Mouse (Mus musculus) limb, embryonic 15.5 days (tissue): ENCODE results near the gene Dnajb13. TPM values are rescaled to one million over a fixed set of nuclear protein-coding genes. Genes with fewer than 3 reads are reported as not detected.

Experiments used
- ATAC-seq: fragments of 200-750 bp; cut with Nextera tagmentation; 2 replicates; pipeline ENCODE4 v1.8.0; 2017; ENCODE audit warnings: low read depth, moderate TSS enrichment; ENCODE audit not compliant: insufficient number of reproducible peaks, low FRiP score, low TSS enrichment
- H3K27ac ChIP-seq: fragments of 300-500 bp; sonication (generic); 2 replicates; pipeline ENCODE4 v1.5.1; 2015; ENCODE audit warnings: moderate library complexity, mild to moderate bottlenecking, inconsistent platforms
- H3K27me3 ChIP-seq: fragments of 300-500 bp; sonication (generic); 2 replicates; pipeline ENCODE4 v1.6.1; 2015; ENCODE audit warnings: inconsistent platforms
- H3K36me3 ChIP-seq: fragments of 300-500 bp; sonication (generic); 2 replicates; pipeline ENCODE4 v1.6.1; 2015; ENCODE audit warnings: inconsistent platforms
- H3K4me1 ChIP-seq: fragments of 300-500 bp; sonication (generic); 2 replicates; pipeline ENCODE4 v1.6.1; 2015; ENCODE audit warnings: inconsistent platforms
- H3K4me2 ChIP-seq: fragments of 300-500 bp; sonication (generic); 2 replicates; pipeline ENCODE4 v1.6.1; 2015; ENCODE audit warnings: mild to moderate bottlenecking, inconsistent platforms
- H3K4me3 ChIP-seq: fragments of 300-500 bp; sonication (generic); 2 replicates; pipeline ENCODE4 v1.5.1; 2015; ENCODE audit warnings: mild to moderate bottlenecking, inconsistent platforms
- H3K9ac ChIP-seq: fragments of 300-500 bp; sonication (generic); 2 replicates; pipeline ENCODE4 v1.6.1; 2015; ENCODE audit warnings: inconsistent platforms
- H3K9me3 ChIP-seq: fragments of 300-500 bp; sonication (generic); 2 replicates; pipeline ENCODE4 v1.6.1; 2016; ENCODE audit warnings: inconsistent platforms
- WGBS: fragments of 180-500 bp; shearing (Covaris S2); methylation state at CpG from one replicate; pipeline ENCODE4 v1.1.7; 2015; 5-methylcytosine and 5-hydroxymethylcytosine counted together
- polyA plus RNA-seq: library from polyadenylated mRNA; unstranded; fragments of >200 nt; fragmentation: Nextera tagmentation; extraction: Ambion mirVana; gene quantifications from 2 replicates; pipeline ENCODE4 v1.2.1, GENCODE M21; 2015

Gene Dnajb13
- polyA plus RNA-seq, 1 experiment from 2014 or later: 0.27 TPM

GRCm38 (mm10) chr7:100465248-100465647, 49.5 kb downstream of the Dnajb13 start:
- H3K27me3 ChIP-seq: no peaks in the 10 kb centered on the region
- WGBS: 74% methylated on average over 4 of the region's 4 CpGs
- H3K36me3 ChIP-seq: peaks cover 38% of the 10 kb centered on the region
- ATAC-seq: no peak
- H3K4me2 ChIP-seq: no peak overlapping the region
- peak overlapping the region; percentile 40; the same call in 1 of the 2 replicates for H3K27ac ChIP-seq
- H3K9ac ChIP-seq: no peak overlapping the region
- H3K9me3 ChIP-seq: no peaks in the 10 kb centered on the region
- H3K4me3 ChIP-seq: no peak overlapping the region
- H3K4me1 ChIP-seq: peaks cover 10% of the 10 kb centered on the region

GRCm38 (mm10) chr7:100464248-100464647, 50.5 kb downstream of the Dnajb13 start:
- ATAC-seq: no peak
- H3K4me2 ChIP-seq: no peak overlapping the region
- H3K9ac ChIP-seq: no peak overlapping the region
- H3K9me3 ChIP-seq: no peaks in the 10 kb centered on the region
- H3K4me3 ChIP-seq: no peak overlapping the region
- H3K36me3 ChIP-seq: peaks cover 40% of the 10 kb centered on the region
- H3K4me1 ChIP-seq: peaks cover 10% of the 10 kb centered on the region
- 84% methylated on average over 7 of the region's 7 CpGs for WGBS
- H3K27ac ChIP-seq: no peak overlapping the region
- no peaks in the 10 kb centered on the region for H3K27me3 ChIP-seq

GRCm38 (mm10) chr7:100463757-100464156, 51.0 kb downstream of the Dnajb13 start:
- Histone ChIP-seq H3K4me3 (no peak overlapping the region), H3K27ac (no peak overlapping the region), H3K4me1 (peaks cover 10% of the 10 kb centered on the region), H3K4me2 (no peak overlapping the region), H3K36me3 (peaks cover 35% of the 10 kb centered on the region), H3K9me3 (no peaks in the 10 kb centered on the region), H3K9ac (no peak overlapping the region), H3K27me3 (no peaks in the 10 kb centered on the region)
- 67% methylated on average over 10 of the region's 10 CpGs for WGBS
- no peak for ATAC-seq

GRCm38 (mm10) chr7:100463194-100463593, 51.6 kb downstream of the Dnajb13 start:
- Histone ChIP-seq H3K9ac (no peak overlapping the region), H3K4me1 (peaks cover 10% of the 10 kb centered on the region), H3K27me3 (no peaks in the 10 kb centered on the region), H3K4me3 (no peak overlapping the region), H3K4me2 (no peak overlapping the region), H3K27ac (no peak overlapping the region), H3K36me3 (peaks cover 35% of the 10 kb centered on the region), H3K9me3 (no peaks in the 10 kb centered on the region)
- ATAC-seq: no peak
- WGBS: 83% methylated on average over 9 of the region's 9 CpGs

- peaks cover 40% of the 10 kb centered on the region for H3K36me3 ChIP-seq
- ATAC-seq: no peak
Measured at GRCm38 (mm10) chr7:100461621-100462151, 53.1 kb downstream of the Dnajb13 start.

GRCm38 (mm10) chr7:100459862-100460261, 54.9 kb downstream of the Dnajb13 start:
- 93% methylated on average over 3 of the region's 3 CpGs for WGBS
- Histone ChIP-seq H3K4me2 (no peak overlapping the region), H3K36me3 (peaks cover 58% of the 10 kb centered on the region), H3K9me3 (no peaks in the 10 kb centered on the region), H3K27ac (no peak overlapping the region), H3K27me3 (no peaks in the 10 kb centered on the region), H3K4me3 (no peak overlapping the region), H3K9ac (no peak overlapping the region), H3K4me1 (no peaks in the 10 kb centered on the region)
- ATAC-seq: no peak

More at GRCm38 (mm10) chr7:100461621-100462151, 53.1 kb downstream of the Dnajb13 start:
- Histone ChIP-seq H3K9ac (no peak overlapping the region), H3K27ac (no peak overlapping the region), H3K9me3 (no peaks in the 10 kb centered on the region), H3K4me3 (no peak overlapping the region), H3K4me1 (peaks cover 10% of the 10 kb centered on the region), H3K4me2 (no peak overlapping the region), H3K27me3 (no peaks in the 10 kb centered on the region)
- 83% methylated on average over 6 of the region's 6 CpGs for WGBS

- H3K4me2 ChIP-seq: no peak overlapping the region
- 69% methylated on average over 1 of the region's 1 CpGs for WGBS
- peaks cover 66% of the 10 kb centered on the region for H3K36me3 ChIP-seq
- no peak overlapping the region for H3K9ac ChIP-seq
- H3K27ac ChIP-seq: no peak overlapping the region
- H3K9me3 ChIP-seq: no peaks in the 10 kb centered on the region
- H3K4me1 ChIP-seq: no peaks in the 10 kb centered on the region
- no peak for ATAC-seq
- no peaks in the 10 kb centered on the region for H3K27me3 ChIP-seq
- no peak overlapping the region for H3K4me3 ChIP-seq
Measured at GRCm38 (mm10) chr7:100458153-100458552, 56.6 kb downstream of the Dnajb13 start.

Other genes starting within 250 kb of the Dnajb13 start
- gene P4ha3, start 229.4 kb downstream of the Dnajb13 start, polyA plus RNA-seq: 24.0 and 28.1 TPM in 2 replicates
- gene C2cd3, start 142.7 kb downstream of the Dnajb13 start, polyA plus RNA-seq: 16.8 and 19.7 TPM in 2 replicates
- 55.3 and 56.0 TPM in 2 replicates for gene Ppme1, start 142.7 kb downstream of the Dnajb13 start, polyA plus RNA-seq
- gene Ucp3, start 42.0 kb downstream of the Dnajb13 start, polyA plus RNA-seq: 0.28 and 0.79 TPM in 2 replicates
- gene Ucp2, start 21.6 kb downstream of the Dnajb13 start, polyA plus RNA-seq: 141 and 187 TPM in 2 replicates
- 20.9 and 24.6 TPM in 2 replicates for gene Coa4, start 22.1 kb upstream of the Dnajb13 start, polyA plus RNA-seq
- 95.4 and 106 TPM in 2 replicates for gene Rab6a, start 92.5 kb upstream of the Dnajb13 start, polyA plus RNA-seq
- 72.9 and 73.5 TPM in 2 replicates for gene Mrpl48, start 93.3 kb upstream of the Dnajb13 start, polyA plus RNA-seq
- 4.5 and 6.8 TPM in 2 replicates for gene Plekhb1, start 147.5 kb upstream of the Dnajb13 start, polyA plus RNA-seq
- 39.6 and 42.2 TPM in 2 replicates for gene Fam168a, start 191.7 kb upstream of the Dnajb13 start, polyA plus RNA-seq